Mouse (Mus musculus) inflammation-experienced regulatory T-cells, adult 6 months (primary cell): ENCODE results near the gene Cox14. TPM values are rescaled to one million over a fixed set of nuclear protein-coding genes. Genes with fewer than 3 reads are reported as not detected.
"Not testable (repeated sequence)": the region's sequence is repeated elsewhere in the genome, so short reads cannot be mapped to it uniquely, and the experiment has no call there.

Experiments
- ATAC-seq: one replicate; pipeline ENCODE4 v1.8.0; 2017
- polyA plus RNA-seq, 3 experiments: library from polyadenylated mRNA; unstranded; fragments of 100-300 nt; shearing (Covaris generic); gene quantifications; one replicate each; pipeline ENCODE4 v1.2.1; 2017

Cox14 gene
- polyA plus RNA-seq, 3 experiments from 2014 or later: 133 to 168 (median 166) TPM

DNA sequence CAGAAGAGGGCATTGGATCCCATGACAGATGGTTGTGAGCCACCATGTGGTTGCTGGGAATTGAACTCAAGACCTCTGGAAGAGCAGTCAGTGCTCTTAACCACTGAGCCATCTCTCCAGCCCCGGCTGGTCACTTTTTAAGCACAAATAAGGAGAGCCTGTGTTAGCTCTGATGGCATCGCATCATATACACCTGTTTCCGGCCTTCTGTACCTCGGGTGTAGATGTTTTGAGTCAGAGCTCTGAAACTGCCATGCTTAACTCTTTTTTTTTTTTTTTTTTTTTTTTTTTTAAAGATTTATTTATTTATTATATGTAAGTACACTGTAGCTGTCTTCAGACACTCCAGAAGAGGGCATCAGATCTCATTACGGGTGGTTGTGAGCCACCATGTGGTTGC lies 1.6 kb downstream of the Cox14 start:
- ATAC-seq: not testable (repeated sequence)

GRCm38 (mm10) chr15:99727525-99727924 lies 2.1 kb downstream of the Cox14 start:
- no peak for ATAC-seq

GRCm38 (mm10) chr15:99728211-99728610 lies 2.8 kb downstream of the Cox14 start:
- ATAC-seq: no peak

- no peak for ATAC-seq
Measured at GRCm38 (mm10) chr15:99729056-99729783, 3.8 kb downstream of the Cox14 start.

DNA sequence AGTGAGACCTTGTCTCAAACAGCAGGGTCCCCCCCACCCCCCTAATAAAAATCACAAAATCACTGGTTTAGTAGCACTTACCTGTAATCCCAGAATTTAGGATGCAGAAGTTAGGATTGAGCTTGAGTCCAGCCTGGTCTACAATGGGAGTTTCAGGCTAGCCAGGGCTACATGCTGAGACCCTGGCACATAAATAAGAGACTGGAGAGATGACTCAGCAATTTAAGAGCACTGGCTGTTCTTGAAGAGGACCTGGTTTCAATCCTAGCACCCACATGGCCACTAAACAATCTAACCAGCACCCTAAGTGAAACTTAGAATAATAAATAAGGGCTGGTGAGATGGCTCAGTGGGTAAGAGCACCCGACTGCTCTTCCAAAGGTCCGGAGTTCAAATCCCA lies 5.7 kb downstream of the Cox14 start:
- ATAC-seq: no peak

DNA sequence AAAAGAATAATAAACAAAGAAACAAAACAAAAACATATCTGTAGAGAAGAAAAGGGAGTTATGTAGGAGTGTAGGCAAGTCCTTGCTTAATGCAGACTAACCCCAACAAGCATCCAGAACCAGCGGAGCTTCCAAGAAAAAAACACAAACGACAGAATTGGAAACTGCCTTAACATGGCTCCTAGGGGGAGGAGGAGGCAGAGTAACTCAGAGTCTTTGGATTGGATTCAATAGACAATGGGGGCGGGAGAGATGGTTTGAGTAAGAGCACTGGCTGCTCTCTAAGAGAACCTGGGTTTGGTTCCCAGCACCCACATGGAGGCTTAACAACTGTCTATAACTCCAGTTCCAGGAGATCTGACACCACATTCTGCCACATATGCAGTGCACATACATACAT lies 6.3 kb downstream of the Cox14 start:
- ATAC-seq: no peak

DNA sequence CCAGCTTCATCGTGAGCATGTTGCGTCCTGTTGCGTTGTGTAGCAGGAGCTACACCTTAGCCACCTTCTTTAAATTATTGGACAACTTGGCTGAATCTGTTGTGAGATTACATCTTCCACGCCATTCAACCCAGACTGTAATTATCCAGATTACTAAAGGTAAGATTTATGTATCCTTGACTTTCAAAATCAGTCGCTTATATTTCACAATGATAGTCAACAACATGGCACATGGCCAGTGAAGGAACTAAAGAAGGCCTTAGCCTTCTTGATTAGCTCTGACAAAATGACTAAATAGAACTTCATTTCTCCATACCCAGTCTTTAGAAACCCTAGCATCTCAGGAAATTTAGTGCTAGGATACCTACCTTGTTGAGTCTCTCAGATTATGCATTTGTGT lies 7.8 kb downstream of the Cox14 start:
- ATAC-seq: no peak

- no peak for ATAC-seq
Measured at GRCm38 (mm10) chr15:99735631-99736030, 10.2 kb downstream of the Cox14 start.

DNA sequence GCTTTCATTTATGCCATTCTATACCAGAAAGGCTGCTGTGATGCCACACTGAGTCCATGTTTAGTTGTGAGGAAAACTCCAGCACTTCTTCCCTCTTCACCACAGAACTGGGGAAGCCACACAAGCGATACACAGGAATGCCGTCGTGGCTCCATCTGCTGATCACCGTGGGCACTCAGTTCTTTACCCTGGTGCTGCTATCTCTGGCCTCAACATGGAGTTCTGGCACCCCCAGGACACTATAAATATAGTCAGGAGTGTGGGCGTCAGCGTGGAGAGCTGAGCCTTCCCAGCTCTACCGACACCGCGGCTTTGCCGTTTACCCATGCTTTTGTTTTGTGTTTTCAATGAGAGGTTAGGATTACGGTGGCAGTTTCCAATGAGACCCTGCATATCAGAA lies 11.3 kb downstream of the Cox14 start:
- no peak for ATAC-seq

DNA sequence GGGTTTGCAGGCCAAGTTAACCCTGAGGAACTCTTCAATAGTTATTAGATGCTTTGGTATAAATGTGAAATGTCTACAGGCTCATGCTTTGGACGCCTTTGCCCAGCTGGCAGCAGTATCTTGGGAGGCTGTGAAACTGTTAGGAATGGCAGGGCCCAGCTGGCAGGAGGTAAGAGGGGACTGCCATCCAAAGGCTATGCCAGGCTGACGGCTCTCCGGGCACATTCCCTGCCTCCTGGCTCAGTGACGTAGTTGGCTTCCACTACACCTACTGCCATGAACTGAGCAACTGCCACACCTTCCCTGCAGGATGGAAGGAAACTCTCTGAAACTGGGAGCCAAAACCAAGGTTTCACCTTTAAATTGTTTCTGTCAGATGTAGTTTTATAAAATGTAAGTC lies 14.8 kb downstream of the Cox14 start:
- no peak for ATAC-seq

DNA sequence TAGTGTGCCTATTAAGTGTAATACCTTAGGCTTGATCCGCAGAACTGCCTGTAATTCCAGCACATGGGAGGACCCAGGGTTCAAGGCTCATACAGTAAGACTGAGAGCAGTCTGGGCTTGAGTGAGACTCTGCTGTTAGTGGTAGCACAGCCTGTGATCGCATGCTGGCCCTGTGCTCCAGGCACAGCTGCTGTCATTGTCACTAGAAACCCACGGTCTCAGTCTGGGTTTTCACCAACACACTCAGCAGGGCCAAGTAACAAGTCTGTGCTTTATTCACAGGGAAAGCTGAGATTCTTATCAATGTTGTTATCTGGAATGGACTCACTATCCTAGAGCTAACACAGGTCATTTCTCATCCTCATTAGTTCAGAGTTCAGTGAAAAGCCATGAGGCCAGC lies 28.8 kb downstream of the Cox14 start:
- no peak for ATAC-seq

DNA sequence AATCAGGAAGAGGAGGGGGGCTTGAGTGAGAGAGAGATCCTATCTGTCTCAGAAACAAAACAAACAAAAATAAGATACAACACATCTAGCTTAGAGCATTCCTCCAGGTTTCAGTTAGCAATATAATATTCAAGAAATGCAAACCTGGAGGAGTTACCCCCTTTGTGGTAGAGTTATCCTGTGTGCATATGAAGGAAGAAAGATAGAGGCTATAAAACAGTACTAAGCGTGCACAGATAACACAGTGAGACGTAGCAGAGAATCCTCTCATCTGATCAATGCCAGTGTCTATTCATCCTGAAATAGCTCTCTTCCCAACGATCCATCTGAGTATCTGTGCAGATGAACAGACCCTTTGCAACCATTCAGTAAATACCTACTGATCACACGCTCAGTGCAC lies 42.0 kb downstream of the Cox14 start:
- ATAC-seq: no peak

- ATAC-seq: no peak
Measured at GRCm38 (mm10) chr15:99768761-99769160, 43.3 kb downstream of the Cox14 start.

- no peak for ATAC-seq
Measured at GRCm38 (mm10) chr15:99771004-99771500, 45.6 kb downstream of the Cox14 start.

- peak; percentile 47 for ATAC-seq
Measured at GRCm38 (mm10) chr15:99771601-99772276, 46.3 kb downstream of the Cox14 start.

DNA sequence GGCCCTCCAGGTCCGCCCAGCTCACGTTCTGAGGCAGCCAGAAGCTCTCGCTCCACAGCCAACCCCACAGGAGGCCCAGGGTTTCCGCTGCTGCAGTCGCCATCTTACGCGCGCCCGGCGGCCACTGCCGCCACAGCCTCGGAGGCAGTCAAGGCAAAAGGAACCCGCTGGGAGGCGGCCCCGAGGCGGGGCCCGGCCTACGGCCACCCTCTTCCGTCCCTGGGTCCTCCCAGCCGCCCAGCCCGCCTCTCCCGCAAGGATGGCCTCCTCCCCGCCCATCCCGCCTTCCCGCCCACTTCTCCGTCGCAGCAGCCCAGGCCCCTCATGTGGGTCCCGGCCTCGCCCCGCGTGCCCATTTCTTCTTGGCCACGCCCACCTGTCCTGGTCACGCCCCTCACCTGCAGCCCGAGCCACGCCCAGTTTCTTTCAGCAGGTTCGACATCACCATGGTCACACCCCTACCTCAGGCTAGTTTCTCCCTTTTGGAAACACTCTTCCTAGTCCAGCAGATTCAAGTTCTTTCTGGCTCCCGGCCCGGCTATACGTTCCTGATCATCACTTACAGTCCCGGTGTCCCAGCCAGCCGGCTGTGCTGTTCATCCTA lies 47.0 kb downstream of the Cox14 start:
- peak; percentile 76 for ATAC-seq

DNA sequence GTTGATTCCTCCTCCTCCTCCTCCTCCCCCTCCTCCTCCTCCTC lies 47.3 kb downstream of the Cox14 start, which contains the start of gene Cers5:
Gene Cers5, minus strand, starts transcription at position 5 of the 44 bp plus-strand sequence.
- ATAC-seq: not testable (repeated sequence)

DNA sequence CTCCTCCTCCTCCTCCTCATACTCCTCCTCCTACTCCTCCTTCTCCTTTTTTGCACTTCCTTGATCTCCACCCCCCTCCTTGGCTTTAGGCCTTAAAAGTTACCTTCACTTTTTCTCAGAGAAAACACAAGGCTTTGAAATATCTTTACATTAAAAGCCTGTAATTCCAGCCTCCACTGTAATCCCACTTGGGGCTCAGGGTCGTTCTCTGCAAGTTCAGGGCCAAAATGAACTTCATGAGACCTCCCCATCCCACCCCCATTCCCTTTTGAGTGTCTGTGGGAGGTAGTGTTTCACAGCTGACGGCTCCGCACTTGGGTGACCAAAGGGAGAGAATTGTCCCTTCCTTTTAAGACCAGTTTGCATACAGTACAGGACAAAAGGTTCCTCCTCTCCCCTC lies 47.5 kb downstream of the Cox14 start:
- no peak for ATAC-seq

Other genes with a start within 250 kb of the Cox14 start
- under 1 TPM in 2 of 3 experiments, not detected in 1; 0.03 to 0.15 TPM for gene Faim2, start 197.5 kb upstream of the Cox14 start, polyA plus RNA-seq
- not detected for gene Aqp2, start 146.6 kb upstream of the Cox14 start, polyA plus RNA-seq
- not detected for gene Aqp5, start 134.8 kb upstream of the Cox14 start, polyA plus RNA-seq
- gene Aqp6, start 124.2 kb upstream of the Cox14 start, polyA plus RNA-seq: not detected
- gene Racgap1, start 74.0 kb upstream of the Cox14 start, polyA plus RNA-seq: 100 to 1,000 TPM in 1 of 3 experiments, 10 to 100 TPM in 2; 18.4 to 106 (median 18.6) TPM
- under 1 TPM in 2 of 3 experiments, not detected in 1; 0.20 to 0.40 TPM for gene Asic1, start 55.2 kb upstream of the Cox14 start, polyA plus RNA-seq
- 10 to 100 TPM in 2 of 3 experiments, 1 to 10 TPM in 1; 8.4 to 15.5 (median 10.5) TPM for gene Smarcd1, start 23.5 kb upstream of the Cox14 start, polyA plus RNA-seq
- gene Gm17349, start 20.1 kb upstream of the Cox14 start, polyA plus RNA-seq: not detected
- gene Gpd1, start 8.1 kb upstream of the Cox14 start, polyA plus RNA-seq: under 1 TPM in 2 of 3 experiments, not detected in 1; 0.24 to 0.39 TPM
- 10 to 100 TPM; 49.5 to 66.7 (median 56.5) TPM for gene Cers5, start 47.3 kb downstream of the Cox14 start, polyA plus RNA-seq
- 1 to 10 TPM; 2.2 to 2.9 (median 2.3) TPM for gene Lima1, start 149.8 kb downstream of the Cox14 start, polyA plus RNA-seq
- gene Fam186a, start 241.4 kb downstream of the Cox14 start, polyA plus RNA-seq: not detected
- gene Larp4, start 244.4 kb downstream of the Cox14 start, polyA plus RNA-seq: 10 to 100 TPM; 40.2 to 43.1 (median 41.0) TPM